Mouse (Mus musculus) cerebellum, postnatal 4 days (tissue): ENCODE data around the gene Rgr.
"Not testable (repeated sequence)": the region's sequence is repeated elsewhere in the genome, so short reads cannot be mapped to it uniquely, and the experiment has no call there.

Experiments used
- DNase-seq, 2 experiments: peaks; one replicate each; pipeline ENCODE4 v3.0.0; 2022; ENCODE audit warnings: low spot score in 2 of 2, mixed read lengths in 1 of 2

Rgr gene

GRCm38 (mm10) chr14:37002852-37003251 lies 45.9 kb downstream of the Rgr start:
- DNase-seq = no peak

- not testable (repeated sequence) for DNase-seq
These were observed 48.0 kb downstream of the Rgr start for GRCm38 (mm10) chr14:37000780-37001179.

GRCm38 (mm10) chr14:36989784-36990183 lies 59.0 kb downstream of the Rgr start:
- DNase-seq = no peak

- no peak for DNase-seq
These were observed 63.1 kb downstream of the Rgr start for GRCm38 (mm10) chr14:36985693-36986092.
